Mouse (Mus musculus): ENCODE measurements around the gene Cpeb2. TPM values are rescaled to one million over a fixed set of nuclear protein-coding genes. Genes with fewer than 3 reads are reported as not detected.

Cpeb2 gene
- polyA plus RNA-seq, 1 experiment from 2014 or later: 1.8 TPM

GRCm38 (mm10) chr5:43258472-43259142 is 25.6 kb downstream of the Cpeb2 start:
- DNase-seq (no peak), ATAC-seq (ENCODE audit: insufficient read depth) (no peak)
- Histone ChIP-seq H3K4me2 (no peak overlapping the region), H3K27ac (ENCODE audit: low read depth) (no peak overlapping the region), H3K36me3 (ENCODE audit: insufficient read depth) (no peaks in the 10 kb centered on the region), H3K4me3 (ENCODE audit: low read depth, low read length) (no peak overlapping the region), H3K9me3 (ENCODE audit: low read depth, low read length) (no peaks in the 10 kb centered on the region), H3K4me1 (ENCODE audit: insufficient read depth) (no peaks in the 10 kb centered on the region), H3K27me3 (ENCODE audit: insufficient read depth, low read length) (no peaks in the 10 kb centered on the region), H3K9ac (no peak overlapping the region)
- no peak for TF ChIP-seq CTCF (IDR thresholded peaks at IDR 0.05; ENCODE audit: low read depth)
- WGBS: 87% methylated on average over 3 of the region's 3 CpGs

GRCm38 (mm10) chr5:43261814-43262213 is 28.8 kb downstream of the Cpeb2 start:
- ATAC-seq (ENCODE audit: insufficient read depth) (no peak), DNase-seq (peak; percentile 15)
- H3K36me3 ChIP-seq (ENCODE audit: insufficient read depth): no peaks in the 10 kb centered on the region
- H3K4me1 ChIP-seq (ENCODE audit: insufficient read depth): no peaks in the 10 kb centered on the region
- no peaks in the 10 kb centered on the region for H3K27me3 ChIP-seq (ENCODE audit: insufficient read depth, low read length)
- 52% methylated on average over 6 of the region's 6 CpGs for WGBS
- no peak overlapping the region for H3K4me3 ChIP-seq (ENCODE audit: low read depth, low read length)
- H3K9ac ChIP-seq: no peak overlapping the region
- H3K9me3 ChIP-seq (ENCODE audit: low read depth, low read length): no peaks in the 10 kb centered on the region
- H3K4me2 ChIP-seq: no peak overlapping the region
- TF ChIP-seq CTCF (IDR thresholded peaks at IDR 0.05; ENCODE audit: low read depth): no peak
- no peak overlapping the region for H3K27ac ChIP-seq (ENCODE audit: low read depth)

GRCm38 (mm10) chr5:43263951-43264350 is 31.0 kb downstream of the Cpeb2 start:
- Histone ChIP-seq H3K27ac (ENCODE audit: low read depth) (no peak overlapping the region), H3K27me3 (ENCODE audit: insufficient read depth, low read length) (no peaks in the 10 kb centered on the region), H3K4me1 (ENCODE audit: insufficient read depth) (no peaks in the 10 kb centered on the region), H3K36me3 (ENCODE audit: insufficient read depth) (no peaks in the 10 kb centered on the region), H3K4me3 (ENCODE audit: low read depth, low read length) (no peak overlapping the region), H3K9me3 (ENCODE audit: low read depth, low read length) (no peaks in the 10 kb centered on the region), H3K9ac (no peak overlapping the region), H3K4me2 (no peak overlapping the region)
- WGBS: 84% methylated on average over 4 of the region's 4 CpGs
- ATAC-seq (ENCODE audit: insufficient read depth) (no peak), DNase-seq (no peak)
- TF ChIP-seq CTCF (IDR thresholded peaks at IDR 0.05; ENCODE audit: low read depth): no peak

GRCm38 (mm10) chr5:43264696-43265095 is 31.7 kb downstream of the Cpeb2 start:
- H3K9me3 ChIP-seq (ENCODE audit: low read depth, low read length): no peaks in the 10 kb centered on the region
- TF ChIP-seq CTCF (IDR thresholded peaks at IDR 0.05; ENCODE audit: low read depth): no peak
- H3K9ac ChIP-seq: no peak overlapping the region
- no peak overlapping the region for H3K4me3 ChIP-seq (ENCODE audit: low read depth, low read length)
- DNase-seq (no peak), ATAC-seq (ENCODE audit: insufficient read depth) (no peak)
- H3K4me1 ChIP-seq (ENCODE audit: insufficient read depth): no peaks in the 10 kb centered on the region
- H3K27ac ChIP-seq (ENCODE audit: low read depth): no peak overlapping the region
- 76% methylated on average over 2 of the region's 2 CpGs for WGBS
- H3K4me2 ChIP-seq: no peak overlapping the region
- H3K36me3 ChIP-seq (ENCODE audit: insufficient read depth): no peaks in the 10 kb centered on the region
- no peaks in the 10 kb centered on the region for H3K27me3 ChIP-seq (ENCODE audit: insufficient read depth, low read length)

- no peak for TF ChIP-seq CTCF (IDR thresholded peaks at IDR 0.05; ENCODE audit: low read depth)
- Histone ChIP-seq H3K4me2 (no peak overlapping the region), H3K4me1 (ENCODE audit: insufficient read depth) (no peaks in the 10 kb centered on the region), H3K4me3 (ENCODE audit: low read depth, low read length) (no peak overlapping the region), H3K9me3 (ENCODE audit: low read depth, low read length) (no peaks in the 10 kb centered on the region), H3K27ac (ENCODE audit: low read depth) (no peak overlapping the region), H3K9ac (no peak overlapping the region), H3K36me3 (ENCODE audit: insufficient read depth) (no peaks in the 10 kb centered on the region), H3K27me3 (ENCODE audit: insufficient read depth, low read length) (no peaks in the 10 kb centered on the region)
- DNase-seq (no peak), ATAC-seq (ENCODE audit: insufficient read depth) (no peak)
- WGBS: 92% methylated on average over 1 of the region's 1 CpGs
Measured at GRCm38 (mm10) chr5:43277982-43278381, 45.0 kb downstream of the Cpeb2 start.

GRCm38 (mm10) chr5:43279774-43280173 is 46.8 kb downstream of the Cpeb2 start:
- H3K27ac ChIP-seq (ENCODE audit: low read depth): no peak overlapping the region
- WGBS: 68% methylated on average over 3 of the region's 3 CpGs
- peaks cover 12% of the 10 kb centered on the region; the same call in 1 of the 2 replicates for H3K36me3 ChIP-seq (ENCODE audit: insufficient read depth)
- TF ChIP-seq CTCF (IDR thresholded peaks at IDR 0.05; ENCODE audit: low read depth): no peak
- H3K4me3 ChIP-seq (ENCODE audit: low read depth, low read length): no peak overlapping the region
- no peak for DNase-seq
- no peaks in the 10 kb centered on the region for H3K4me1 ChIP-seq (ENCODE audit: insufficient read depth)
- ATAC-seq (ENCODE audit: insufficient read depth): no peak
- H3K27me3 ChIP-seq (ENCODE audit: insufficient read depth, low read length): no peaks in the 10 kb centered on the region
- H3K9ac ChIP-seq: no peak overlapping the region
- H3K4me2 ChIP-seq: no peak overlapping the region
- no peaks in the 10 kb centered on the region for H3K9me3 ChIP-seq (ENCODE audit: low read depth, low read length)

- no peak overlapping the region; the same call in 1 of the 2 replicates for H3K27ac ChIP-seq (ENCODE audit: low read depth)
- no peak overlapping the region for H3K9ac ChIP-seq
- ATAC-seq (ENCODE audit: insufficient read depth) (no peak), DNase-seq (no peak)
- H3K36me3 ChIP-seq (ENCODE audit: insufficient read depth): peaks cover 12% of the 10 kb centered on the region; the same call in 1 of the 2 replicates
- no peak for TF ChIP-seq CTCF (IDR thresholded peaks at IDR 0.05; ENCODE audit: low read depth)
- H3K4me3 ChIP-seq (ENCODE audit: low read depth, low read length): no peak overlapping the region
- 82% methylated on average over 12 of the region's 12 CpGs for WGBS
- H3K27me3 ChIP-seq (ENCODE audit: insufficient read depth, low read length): no peaks in the 10 kb centered on the region
- no peaks in the 10 kb centered on the region for H3K9me3 ChIP-seq (ENCODE audit: low read depth, low read length)
- no peaks in the 10 kb centered on the region for H3K4me1 ChIP-seq (ENCODE audit: insufficient read depth)
- no peak overlapping the region for H3K4me2 ChIP-seq
Measured at GRCm38 (mm10) chr5:43285756-43286155, 52.8 kb downstream of the Cpeb2 start.
